Mouse (Mus musculus) MEL (cell line): ENCODE measurements around the gene Gm3250.

Experiments
- CTCF ChIP-seq, 3 experiments: IDR thresholded peaks in 2 of 3; conservative IDR thresholded peaks in 1 of 3; 2 replicates each; pipeline ENCODE4 v1.5.1; 2011 to 2012; ENCODE audit warnings: low read length in 3 of 3, low read depth in 2 of 3, mild to moderate bottlenecking in 2 of 3, improper control_type of control experiment in 1 of 3, inconsistent platforms in 1 of 3, mixed read lengths in 1 of 3, moderate library complexity in 1 of 3; ENCODE audit not compliant: control insufficient read depth in 1 of 3, insufficient read depth in 1 of 3, poor library complexity in 1 of 3, severe bottlenecking in 1 of 3
- ETS1 ChIP-seq: IDR thresholded peaks from 2 replicates; pipeline ENCODE4 v1.6.1; 2012; ENCODE audit warnings: low read depth, mild to moderate bottlenecking, inconsistent platforms, low read length, improper control_type of control experiment, moderate library complexity
- MAX ChIP-seq: IDR thresholded peaks from 2 replicates; pipeline ENCODE4 v1.6.1; 2011; ENCODE audit warnings: low read length, improper control_type of control experiment
- MAZ ChIP-seq: IDR thresholded peaks from 2 replicates; pipeline ENCODE4 v1.6.1; 2012; ENCODE audit warnings: low read depth, mild to moderate bottlenecking, inconsistent platforms, low read length, improper control_type of control experiment
- POLR2A ChIP-seq, 2 experiments: IDR thresholded peaks; 2 replicates each; pipeline ENCODE4 v1.6.1; 2011 to 2012; ENCODE audit warnings: low read length in 2 of 2, mild to moderate bottlenecking in 2 of 2, control low read depth in 1 of 2, improper control_type of control experiment in 1 of 2, low read depth in 1 of 2, moderate library complexity in 1 of 2; ENCODE audit not compliant: control insufficient read depth in 1 of 2, insufficient read depth in 1 of 2, poor library complexity in 1 of 2
- SIN3A ChIP-seq: IDR thresholded peaks from 2 replicates; pipeline ENCODE4 v1.6.1; 2012; ENCODE audit warnings: low read length, improper control_type of control experiment, inconsistent platforms
- UBTF ChIP-seq: IDR thresholded peaks from 2 replicates; pipeline ENCODE4 v1.6.1; 2012; ENCODE audit warnings: low read depth, mild to moderate bottlenecking, inconsistent platforms, low read length, improper control_type of control experiment, moderate library complexity, borderline replicate concordance; ENCODE audit not compliant: insufficient read depth
- ZKSCAN1 ChIP-seq: IDR thresholded peaks from 2 replicates; pipeline ENCODE4 v1.6.1; 2012; ENCODE audit warnings: low read depth, mild to moderate bottlenecking, inconsistent platforms, low read length, improper control_type of control experiment, moderate library complexity

DNA sequence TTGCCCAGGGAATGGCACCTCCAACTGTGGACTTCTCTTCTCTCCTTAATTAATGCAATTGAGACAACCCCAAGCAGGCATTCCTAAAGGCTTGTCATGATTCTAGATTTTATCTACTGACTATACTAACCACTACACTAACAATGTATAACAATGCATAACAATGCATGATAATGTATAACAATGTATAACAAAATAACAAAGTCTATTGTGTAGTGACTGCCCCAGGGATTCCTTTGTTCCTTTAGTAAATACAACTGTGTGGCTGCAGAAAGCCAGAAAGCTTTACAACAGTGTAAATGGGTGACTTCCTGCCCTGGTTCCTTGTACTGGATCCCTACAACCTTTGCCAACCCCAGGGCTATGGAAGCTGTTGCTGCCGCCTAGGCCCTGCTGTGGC lies 46.4 kb downstream of the Gm3250 start:
- TF ChIP-seq CTCF (IDR thresholded peaks at IDR 0.05 in 2 of 3, conservative IDR thresholded peaks at IDR 0.05 in 1 of 3; ENCODE audit: control insufficient read depth in 1 of 3, insufficient read depth in 1 of 3, low read depth in 2 of 3, low read length in 3 of 3, poor library complexity in 1 of 3, severe bottlenecking in 1 of 3) (no peak), SIN3A (no peak), POLR2A (IDR thresholded peaks at IDR 0.05; ENCODE audit: control insufficient read depth in 1 of 2, insufficient read depth in 1 of 2, low read depth in 1 of 2, low read length in 2 of 2, poor library complexity in 1 of 2) (no peak), MAZ (no peak), UBTF (no peak), MAX (no peak), ETS1 (no peak), ZKSCAN1 (no peak)
